Mouse (Mus musculus): ENCODE results near the gene Vmn1r62. TPM values are rescaled to one million over a fixed set of nuclear protein-coding genes. Genes with fewer than 3 reads are reported as not detected.
"Not testable (repeated sequence)": the region's sequence is repeated elsewhere in the genome, so short reads cannot be mapped to it uniquely, and the experiment has no call there.

Vmn1r62 gene
- polyA plus RNA-seq (2016; fragmentation: Nextera tagmentation; extraction: Ambion mirVana), result not detected in 2 replicates

DNA sequence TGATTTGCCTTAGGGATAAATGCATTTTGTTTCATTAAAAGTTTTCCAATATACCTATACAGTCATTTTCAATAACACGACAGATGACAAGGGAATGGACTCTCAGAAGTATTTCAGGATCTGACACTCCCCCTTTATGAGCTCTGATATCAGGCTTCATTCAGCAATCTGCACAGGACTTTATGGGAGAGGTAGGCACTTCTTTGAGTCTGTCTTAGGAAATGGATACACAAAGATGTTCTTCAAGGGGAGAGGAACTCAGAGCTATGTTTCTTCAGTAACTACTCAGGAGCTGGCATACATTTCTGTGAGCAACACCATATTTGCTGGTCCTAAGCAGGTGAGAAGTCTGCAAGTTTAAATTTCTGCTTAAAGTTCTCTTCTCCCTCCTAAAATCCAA is at the start of gene Vmn1r62:
TSS of gene Vmn1r62 (plus strand) at position 301 of the 400 bp plus-strand sequence.
- not testable (repeated sequence) for H3K9me3 ChIP-seq; H3K36me3 ChIP-seq (replicated peaks); H3K27ac ChIP-seq; DNase-seq (ENCODE audit: extremely low spot score, low spot score); H3K4me1 ChIP-seq; H3K27me3 ChIP-seq (ENCODE audit: poor library complexity, severe bottlenecking); H3K4me3 ChIP-seq
- WGBS, result no CpG with 5 or more reads among the region's 1 CpGs

Other genes with a start within 250 kb of the Vmn1r62 start
- gene Vmn1r59, start 216.9 kb upstream of the Vmn1r62 start, polyA plus RNA-seq (2016; fragmentation: Nextera tagmentation; extraction: Ambion mirVana), result not detected in 2 replicates
- not detected in 2 replicates for gene Vmn2r28, start 179.7 kb upstream of the Vmn1r62 start, polyA plus RNA-seq (2016; fragmentation: Nextera tagmentation; extraction: Ambion mirVana)
- gene Vmn1r60, start 126.3 kb upstream of the Vmn1r62 start, polyA plus RNA-seq (2016; fragmentation: Nextera tagmentation; extraction: Ambion mirVana), result not detected in 2 replicates
- gene Vmn1r61, start 60.3 kb upstream of the Vmn1r62 start, polyA plus RNA-seq (2016; fragmentation: Nextera tagmentation; extraction: Ambion mirVana), result not detected in 2 replicates
- gene Vmn1r63, start 131.8 kb downstream of the Vmn1r62 start, polyA plus RNA-seq (2016; fragmentation: Nextera tagmentation; extraction: Ambion mirVana), result not detected in 2 replicates
- gene Vmn1r64, start 210.9 kb downstream of the Vmn1r62 start, polyA plus RNA-seq (2016; fragmentation: Nextera tagmentation; extraction: Ambion mirVana), result not detected in 2 replicates

Measured in forebrain, embryonic 10.5 days (tissue).